Mouse (Mus musculus) testis, adult 2 months (tissue): ENCODE data around the gene Pim3.

Experiments
- CTCF ChIP-seq: fragments of 200-500 bp; IDR thresholded peaks from 2 replicates; pipeline ENCODE4 v1.5.1; 2012; ENCODE audit warnings: low read depth, mild to moderate bottlenecking, inconsistent platforms, low read length, moderate library complexity; ENCODE audit not compliant: control insufficient read depth, insufficient read depth, insufficient replicate concordance
- POLR2A ChIP-seq: fragments of 200-500 bp; IDR thresholded peaks from 2 replicates; pipeline ENCODE4 v1.6.1; 2012; ENCODE audit warnings: low read depth, mild to moderate bottlenecking, inconsistent platforms, low read length, moderate library complexity; ENCODE audit not compliant: control insufficient read depth

DNA sequence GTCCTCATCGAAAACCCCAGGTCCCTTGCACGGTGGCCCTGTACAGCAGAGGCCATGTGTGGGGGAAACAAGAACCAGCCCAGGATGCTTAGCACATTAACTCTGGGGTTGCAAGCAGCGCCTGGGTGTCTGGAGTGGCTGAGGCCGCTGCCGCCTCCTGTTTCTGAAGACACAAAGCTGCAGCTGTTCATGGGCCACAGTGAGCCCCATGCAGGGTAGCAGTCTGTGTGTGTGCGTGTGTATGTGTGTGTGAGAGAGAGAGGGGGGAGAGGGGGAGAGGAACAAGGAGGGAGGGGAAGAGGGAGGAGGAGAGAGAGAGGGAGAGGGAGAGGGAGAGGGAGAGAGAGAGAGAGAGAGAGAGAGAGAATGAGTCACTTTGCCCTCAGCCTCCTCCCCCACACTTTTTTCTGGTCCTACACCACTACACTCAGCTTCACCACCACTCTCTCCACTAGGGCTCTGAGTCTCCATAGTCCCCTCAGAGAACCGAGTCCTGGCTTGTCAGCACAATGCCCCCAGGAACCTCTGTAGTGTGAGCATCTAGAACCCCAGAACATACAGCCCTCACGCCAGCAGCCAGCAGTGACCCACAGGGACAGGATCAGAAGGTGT is 18.4 kb upstream of the Pim3 start:
- no peak for TF ChIP-seq CTCF
- TF ChIP-seq POLR2A, result no peak
